ENCODE assay signal across 19 mouse cellular contexts in genomic region chr1:138609176-138609575, GRCm38 (mm10). TPM values are rescaled to one million over a fixed set of nuclear protein-coding genes. Genes with fewer than 3 reads are reported as not detected.
A peak's percentile ranks its signal among the peaks of the same experiment; 100 is the strongest.
DNase-seq lines count a peak whose midpoint lies in the region; ATAC-seq and TF ChIP-seq lines count a peak whose summit lies in the region.
"Had no signal": no experiment of that assay in that cellular context is flagged by ENCODE, and none has a peak within 500 bp of the region (broad histone marks: within the 10 kb centered on the region; RNA-seq: fewer than 3 reads in every experiment).

No protein-coding gene starts in this region.

- TF ChIP-seq CTCF in left cerebral cortex, adult 2 months (IDR thresholded peaks at IDR 0.05): no peak
- TF ChIP-seq CTCF in thymus, adult 2 months (IDR thresholded peaks at IDR 0.05; ENCODE audit: borderline replicate concordance, control insufficient read depth, extremely low read depth, insufficient read depth, low read length, poor library complexity): no peak

- WGBS in heart, embryonic 12.5 days: 46% methylated on average over 12 of the region's 12 CpGs
- WGBS in heart, embryonic 16.5 days: 36% methylated on average over 12 of the region's 12 CpGs
- WGBS in thymus, adult 2 months: 87% methylated on average over 12 of the region's 12 CpGs

- H3K27me3 ChIP-seq in heart, embryonic 12.5 days (replicated peaks): no peaks in the 10 kb centered on the region
- H3K27me3 ChIP-seq in heart, embryonic 16.5 days (ENCODE audit: control insufficient read depth, insufficient read depth, low read length): no peaks in the 10 kb centered on the region
- H3K27me3 ChIP-seq in thymus, adult 2 months (ENCODE audit: control insufficient read depth, insufficient read depth, low read length): no peaks in the 10 kb centered on the region
- H3K27me3 ChIP-seq: embryonic facial prominence, embryonic 15.5 days; hindbrain, embryonic 12.5 days; liver, embryonic 13.5 days had no signal

- TF ChIP-seq POLR2A in thymus, adult 2 months (IDR thresholded peaks at IDR 0.05; ENCODE audit: control insufficient read depth, extremely low read depth, insufficient read depth, low read length, poor library complexity): no peak

- peaks cover 27% of the 10 kb centered on the region for H3K4me1 ChIP-seq in heart, embryonic 12.5 days (replicated peaks)
- peaks cover 17% of the 10 kb centered on the region for H3K4me1 ChIP-seq in heart, embryonic 16.5 days (ENCODE audit: control insufficient read depth, insufficient read depth, low read length)
- H3K4me1 ChIP-seq in thymus, adult 2 months (replicated peaks; ENCODE audit: control insufficient read depth, insufficient read depth, low read length): no peaks in the 10 kb centered on the region
- H3K4me1 ChIP-seq: embryonic facial prominence, embryonic 15.5 days; hindbrain, embryonic 12.5 days had no signal

- no peak for DNase-seq in heart, adult 9 months (ENCODE audit: low spot score in 2 of 2)
- DNase-seq in A20 (ENCODE audit: low read depth, low spot score) (peak; percentile 83), R1 (ENCODE audit: low read depth, low spot score) (peak; percentile 24)
- DNase-seq in left cerebral cortex, adult 2 months (ENCODE audit: extremely low spot score in 1 of 2, low spot score in 2 of 2): no peak
- no peak for DNase-seq in thymus, adult 2 months
- no peak for DNase-seq in embryo, embryonic 11 days
- DNase-seq: adrenal gland, postnatal 25 days; cerebellum, adult 11 months; cerebellum, postnatal 14 days; kidney, adult 8-10 months; kidney, postnatal 25 days; liver, embryonic 13.5 days; right cerebral cortex, adult 18-20 months; thymus, postnatal 36 days had no signal

- intact Hi-C loops in left cerebral cortex, adult 2 months (cut with DNase I): no loop called here

- H3K36me3 ChIP-seq in heart, embryonic 12.5 days: no peaks in the 10 kb centered on the region
- H3K36me3 ChIP-seq in heart, embryonic 16.5 days (ENCODE audit: control insufficient read depth, insufficient read depth): no peaks in the 10 kb centered on the region
- no peaks in the 10 kb centered on the region for H3K36me3 ChIP-seq in thymus, adult 2 months (ENCODE audit: control insufficient read depth, insufficient read depth, low read length)
- H3K36me3 ChIP-seq: embryonic facial prominence, embryonic 15.5 days; hindbrain, embryonic 12.5 days had no signal

- H3K4me2 ChIP-seq in heart, embryonic 12.5 days: peak overlapping the region; percentile 56
- H3K4me2 ChIP-seq in heart, embryonic 16.5 days (ENCODE audit: low read depth, low read length): peak overlapping the region; percentile 61
- H3K4me2 ChIP-seq: embryonic facial prominence, embryonic 15.5 days; hindbrain, embryonic 12.5 days; liver, embryonic 13.5 days; midbrain, embryonic 11.5 days had no signal

- no peak for ATAC-seq in heart, embryonic 12.5 days (ENCODE audit: insufficient number of reproducible peaks, low FRiP score)
- ATAC-seq in heart, embryonic 16.5 days (replicated peaks; ENCODE audit: extremely low read depth, insufficient read depth, low FRiP score): no peak; the same call in 1 of the 2 replicates

- H3K9ac ChIP-seq in heart, embryonic 12.5 days: 0 out of 2 replicates have a peak overlapping the region, but pooled peaks have one; percentile 45
- no peak overlapping the region for H3K9ac ChIP-seq in heart, embryonic 16.5 days (ENCODE audit: low read length)
- H3K9ac ChIP-seq: embryonic facial prominence, embryonic 15.5 days; hindbrain, embryonic 12.5 days; liver, embryonic 13.5 days had no signal

- peak overlapping the region; percentile 60; the same call in 1 of the 2 replicates for H3K27ac ChIP-seq in heart, embryonic 12.5 days (ENCODE audit: poor library complexity, severe bottlenecking)
- peak overlapping the region; percentile 69 for H3K27ac ChIP-seq in heart, embryonic 16.5 days (ENCODE audit: low read length)
- H3K27ac ChIP-seq in left cerebral cortex, adult 2 months: no peak overlapping the region
- H3K27ac ChIP-seq in thymus, adult 2 months (ENCODE audit: control insufficient read depth, insufficient read depth, low read length): no peak overlapping the region
- H3K27ac ChIP-seq: embryonic facial prominence, embryonic 15.5 days; hindbrain, embryonic 12.5 days; liver, embryonic 13.5 days had no signal

- H3K9me3 ChIP-seq in heart, embryonic 12.5 days (replicated peaks): no peaks in the 10 kb centered on the region
- no peaks in the 10 kb centered on the region for H3K9me3 ChIP-seq in heart, embryonic 16.5 days (replicated peaks; ENCODE audit: control insufficient read depth, low read length)
- H3K9me3 ChIP-seq: embryonic facial prominence, embryonic 15.5 days; hindbrain, embryonic 12.5 days; liver, embryonic 13.5 days had no signal

- no peak overlapping the region for H3K4me3 ChIP-seq in heart, embryonic 12.5 days
- peak overlapping the region; percentile 35 for H3K4me3 ChIP-seq in heart, embryonic 16.5 days (ENCODE audit: low read length)
- H3K4me3 ChIP-seq in left cerebral cortex, adult 2 months: no peak overlapping the region
- H3K4me3 ChIP-seq in thymus, adult 2 months (ENCODE audit: control insufficient read depth, insufficient read depth, low read length): no peak overlapping the region
- H3K4me3 ChIP-seq: embryonic facial prominence, embryonic 15.5 days; hindbrain, embryonic 12.5 days; liver, embryonic 13.5 days had no signal

RNA-seq across cellular contexts. Expression of gene Nek7, which starts 10.8 kb away (rescaled TPM):
- 53.9 and 56.4 TPM in 2 replicates for polyA plus RNA-seq in heart, embryonic 12.5 days (2016; fragmentation: Nextera tagmentation; extraction: Ambion mirVana)
- polyA plus RNA-seq in heart, embryonic 16.5 days (2015; fragmentation: Nextera tagmentation; extraction: Ambion mirVana): 43.7 and 47.8 TPM in 2 replicates
- total RNA-seq in left cerebral cortex, adult 2 months (2021): 10 to 100 TPM; 33.3 to 33.8 TPM
- 9.7 and 9.8 TPM in 2 replicates for polyA plus RNA-seq in thymus, adult 2 months (2012; rRNA removed)

Comparison
In these comparisons a context has a peak if more than half of its experiments do, and no peak if none do; other contexts are left out.
1. H3K27ac ChIP-seq: peak in heart, embryonic 12.5 days (single experiment) and heart, embryonic 16.5 days (single experiment); none in left cerebral cortex, adult 2 months (single experiment) and thymus, adult 2 months (single experiment).
2. DNase-seq: peak in A20 (single experiment) and R1 (single experiment); none in heart, adult 9 months (0 of 2), left cerebral cortex, adult 2 months (0 of 2), thymus, adult 2 months (single experiment) and embryo, embryonic 11 days (single experiment).